Mouse (Mus musculus) thymus, postnatal 10 days (tissue): ENCODE data around the gene Btbd3.

Source experiments
- DNase-seq, 2 experiments: peaks; one replicate each; pipeline ENCODE4 v3.0.0; 2021; ENCODE audit warnings: low spot score in 2 of 2

Gene Btbd3

DNA sequence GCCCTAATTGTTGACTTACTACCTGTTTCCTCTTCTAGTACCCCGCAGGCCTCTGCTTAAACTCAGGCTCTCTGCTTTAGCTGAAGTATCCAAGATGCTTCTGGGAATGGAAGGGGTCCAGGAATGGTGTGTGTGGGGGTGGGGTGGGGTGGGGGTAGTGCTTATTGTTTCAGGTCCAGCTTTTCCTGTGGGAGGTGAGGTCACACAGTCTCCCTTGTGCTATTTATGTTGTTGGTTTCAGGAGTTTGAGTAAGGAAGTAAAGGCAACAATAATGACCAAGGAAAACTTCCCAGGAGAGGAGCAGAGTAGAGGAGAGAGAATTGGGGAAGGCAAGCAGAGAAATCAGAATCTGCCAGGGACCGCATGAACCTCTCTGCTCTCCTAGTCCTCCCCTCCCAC lies 128.4 kb downstream of the Btbd3 start:
- no peak for DNase-seq

DNA sequence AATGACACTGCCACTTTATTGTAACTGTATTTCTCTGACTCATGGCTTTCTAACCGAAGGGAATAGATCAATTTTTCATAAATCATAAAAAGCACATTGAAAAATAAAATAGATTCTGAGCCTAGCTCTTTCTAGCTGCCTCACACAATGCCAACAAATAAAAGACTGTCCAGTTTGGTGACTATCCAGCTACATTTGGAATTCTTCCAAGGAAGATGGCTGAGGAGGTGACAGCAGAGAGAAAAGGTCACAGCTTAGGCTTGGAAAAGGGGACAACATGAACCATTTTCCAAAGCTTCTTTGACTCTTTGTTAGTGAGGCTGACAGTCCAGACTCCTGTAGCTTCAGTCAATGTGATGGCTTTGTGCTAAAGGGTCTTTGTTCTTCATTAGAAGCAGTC lies 132.2 kb downstream of the Btbd3 start:
- no peak for DNase-seq

DNA sequence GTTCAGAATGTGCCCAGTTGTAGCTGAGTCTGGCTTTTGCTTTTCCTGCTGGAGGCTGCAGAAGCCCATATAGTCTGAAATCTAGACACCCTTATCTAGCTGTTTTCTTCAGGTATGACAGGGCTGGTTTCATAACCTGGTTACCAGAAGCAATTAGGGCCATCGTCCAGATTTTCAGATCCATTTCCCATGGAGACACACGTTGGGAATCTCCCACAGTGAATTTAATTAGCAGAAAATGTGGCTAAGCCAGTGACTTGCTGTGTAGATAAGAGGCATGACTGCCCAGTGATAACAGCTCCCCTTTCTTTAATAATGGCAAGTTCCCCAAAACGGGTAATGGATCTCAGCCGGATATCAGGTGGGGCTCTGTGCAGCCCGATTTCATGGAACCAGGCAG lies 146.7 kb downstream of the Btbd3 start:
- DNase-seq = no peak

DNA sequence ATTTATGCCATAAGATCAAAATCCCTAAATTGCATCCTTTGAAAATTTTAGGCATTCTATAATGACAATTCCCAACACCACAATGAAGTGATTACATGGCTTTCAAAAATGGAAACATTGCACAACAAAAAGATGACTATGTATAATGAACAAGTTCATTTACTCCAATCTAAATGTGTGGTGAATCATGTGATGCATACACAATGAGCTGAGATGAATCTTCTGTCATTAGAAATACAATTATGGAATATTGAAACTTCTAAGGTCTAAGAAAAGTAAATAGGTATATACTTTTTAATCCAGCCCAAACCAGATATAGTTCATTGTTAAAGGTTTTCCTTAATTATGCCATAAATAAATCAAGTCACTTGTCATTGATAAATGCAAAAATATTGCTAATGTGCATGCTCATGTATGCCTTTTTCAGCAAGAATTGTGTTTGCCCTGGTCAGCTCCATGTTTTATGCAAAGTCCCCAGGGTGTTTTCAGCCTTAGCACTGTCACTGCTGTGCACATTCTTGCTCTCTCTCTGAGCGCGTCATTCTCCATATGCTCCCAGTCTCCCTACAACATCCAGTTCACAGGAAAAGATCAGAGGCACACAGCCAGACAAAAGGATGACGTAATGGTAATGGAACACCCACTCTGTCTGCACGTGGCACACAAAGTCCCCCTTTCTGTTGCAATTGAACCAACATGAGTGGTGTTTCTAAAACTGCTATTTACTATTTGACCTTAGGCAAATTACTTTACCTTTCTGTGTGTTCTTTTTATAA lies 149.6 kb downstream of the Btbd3 start:
- DNase-seq = no peak

DNA sequence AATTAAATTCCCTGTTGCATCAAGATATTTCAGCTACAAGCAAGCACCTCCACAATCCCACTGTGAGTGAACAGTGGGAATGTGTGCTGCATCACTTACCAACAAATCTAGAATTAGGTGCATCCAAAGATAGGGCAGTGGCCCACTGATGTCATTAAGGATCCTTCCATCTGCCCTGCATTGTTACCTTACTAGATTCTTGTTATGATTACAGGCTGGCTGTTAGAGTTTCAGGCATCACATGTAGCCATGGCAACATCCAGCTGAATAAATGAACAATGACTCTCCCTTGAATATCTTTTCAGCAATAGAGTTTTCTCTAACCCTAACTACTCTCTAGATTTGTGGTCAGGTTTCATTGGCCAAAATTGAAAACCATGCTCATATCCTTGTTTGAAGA lies 150.3 kb downstream of the Btbd3 start:
- DNase-seq = no peak

DNA sequence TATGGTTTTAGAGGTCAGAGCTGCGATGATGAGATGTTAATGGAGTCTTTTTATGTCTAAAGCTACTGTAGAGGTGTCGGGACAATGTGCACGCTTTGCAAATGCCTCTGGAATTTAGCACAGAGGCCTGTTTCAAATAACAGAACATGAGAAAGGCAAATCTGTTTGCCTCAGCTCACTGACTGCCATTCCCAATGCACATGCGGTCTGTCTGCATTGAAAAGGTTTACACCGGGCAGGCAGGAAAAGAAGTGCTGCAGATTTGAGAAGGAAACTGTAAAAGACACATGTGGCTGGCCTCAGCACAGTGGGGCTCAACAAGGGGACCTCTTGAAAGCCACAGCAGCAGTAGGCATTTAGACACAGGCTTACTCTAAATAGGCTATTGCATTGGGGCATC lies 156.2 kb downstream of the Btbd3 start:
- no peak for DNase-seq

DNA sequence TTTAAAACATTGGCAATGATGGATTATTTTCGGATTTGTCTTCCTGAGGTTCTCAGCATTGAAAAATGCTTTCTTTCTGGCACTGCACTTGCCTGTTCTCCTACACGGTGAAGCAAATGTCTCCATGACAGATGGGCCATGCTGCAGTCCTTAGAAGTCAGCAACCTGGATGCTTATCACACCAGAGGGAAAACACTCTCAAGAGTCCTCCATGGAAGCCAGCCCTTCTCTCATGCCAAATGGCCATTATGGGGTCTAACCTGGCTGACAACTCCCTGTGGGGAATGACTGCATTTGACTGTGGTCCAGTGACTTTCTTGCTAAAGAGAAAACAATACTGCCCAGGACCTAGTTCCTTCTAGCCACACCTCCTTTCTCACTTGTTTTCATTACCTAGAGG lies 166.0 kb downstream of the Btbd3 start:
- DNase-seq = no peak

DNA sequence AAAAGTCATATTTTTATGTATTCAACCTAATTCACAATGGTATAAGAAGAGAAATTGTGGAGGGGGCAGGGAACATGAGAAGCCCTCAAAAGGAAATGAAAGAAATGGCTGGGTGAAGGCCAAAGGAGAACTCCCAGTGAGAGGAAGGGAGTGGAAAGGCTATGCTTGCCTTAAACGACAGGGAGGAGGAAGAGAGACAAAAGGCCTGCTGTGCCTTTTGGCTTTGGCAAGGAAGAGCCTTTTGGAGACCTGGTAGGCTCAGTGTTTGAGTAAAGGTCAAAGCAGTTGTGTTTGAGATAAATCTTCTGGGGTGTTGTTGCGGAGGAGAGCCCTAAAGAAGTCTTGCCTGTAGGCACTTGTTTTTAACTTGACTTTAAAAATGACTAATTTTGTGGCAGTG lies 175.6 kb downstream of the Btbd3 start:
- no peak for DNase-seq

DNA sequence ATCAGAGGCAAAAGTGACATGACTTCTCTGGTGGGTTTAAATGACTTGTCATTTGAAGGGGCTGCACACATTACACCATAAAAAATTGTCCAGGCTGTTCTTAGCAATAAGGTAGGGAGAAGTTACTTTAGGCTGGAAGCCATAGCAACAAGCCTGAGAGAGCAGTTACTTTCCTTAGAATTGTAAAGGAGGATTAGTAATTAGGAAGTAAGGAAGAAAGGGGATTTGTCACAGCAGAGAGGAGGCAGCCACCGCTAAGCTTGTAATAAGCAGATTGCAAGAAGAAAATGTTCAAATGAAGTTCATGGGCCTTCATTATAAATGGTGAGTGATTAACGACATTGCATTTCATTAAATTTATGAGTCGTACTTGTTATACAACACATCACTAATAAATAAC lies 190.1 kb downstream of the Btbd3 start:
- no peak for DNase-seq

DNA sequence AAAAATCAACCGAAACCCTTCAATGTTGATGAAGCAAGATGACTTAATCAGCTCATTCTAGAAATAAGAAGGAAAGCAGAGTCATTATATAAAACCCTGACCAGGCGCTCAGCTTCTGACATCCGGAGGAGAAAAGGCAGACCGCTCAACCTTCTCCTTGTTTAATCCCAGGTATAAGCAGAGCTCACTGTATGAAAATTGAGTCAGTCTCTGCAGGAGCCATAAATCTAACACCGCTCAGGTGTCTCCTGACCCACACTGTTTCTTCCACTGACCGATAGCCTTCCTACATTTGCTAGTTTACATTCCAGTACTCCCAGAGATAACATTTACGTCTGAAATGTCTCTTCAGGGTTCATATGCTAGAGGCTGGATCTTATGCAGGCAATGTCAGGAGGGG lies 190.6 kb downstream of the Btbd3 start:
- no peak for DNase-seq

DNA sequence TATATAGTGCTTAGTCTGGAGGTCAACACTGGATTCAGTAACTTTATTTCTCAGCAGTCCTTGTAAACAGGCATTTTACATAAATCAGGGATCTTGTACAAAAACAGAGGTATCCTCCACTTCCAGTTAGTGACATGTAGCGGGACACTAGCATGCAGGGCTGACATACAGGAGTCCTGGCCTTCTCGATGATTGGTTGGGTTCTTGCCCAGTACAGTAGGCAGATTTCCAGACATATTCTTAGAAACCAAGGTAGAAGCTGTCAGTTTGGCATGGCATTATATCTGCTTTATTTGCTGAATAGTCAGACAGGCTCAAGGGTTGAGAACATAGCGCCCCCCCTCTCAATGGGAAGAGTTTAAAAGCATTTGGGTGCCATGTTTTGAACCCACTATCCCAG lies 191.3 kb downstream of the Btbd3 start:
- DNase-seq = no peak

DNA sequence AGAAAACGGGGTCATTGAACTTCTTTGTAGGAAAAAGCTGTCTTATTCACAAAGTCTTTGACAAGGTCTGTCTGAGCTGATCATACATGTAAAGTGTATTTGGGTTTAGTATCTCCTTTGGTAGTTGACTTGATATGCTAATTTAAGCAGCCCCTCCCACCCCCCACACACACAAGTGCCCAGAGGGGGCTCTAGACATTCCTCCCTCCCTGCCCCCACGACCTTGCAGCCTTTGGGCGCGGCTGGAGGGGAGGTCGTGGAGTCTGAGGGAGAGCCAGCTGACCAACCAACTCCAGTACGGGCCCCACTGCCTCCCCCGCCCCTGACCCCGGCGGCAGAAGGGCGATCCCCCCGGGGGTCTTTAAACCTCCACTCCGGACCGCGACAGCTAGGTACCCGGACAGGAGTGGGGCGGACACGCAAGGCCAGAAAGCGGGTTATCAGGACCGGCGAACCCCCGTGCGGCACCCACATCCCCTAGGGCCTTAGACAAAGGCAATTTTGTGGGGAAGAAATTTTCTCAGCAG lies 211.7 kb downstream of the Btbd3 start:
- no peak for DNase-seq

DNA sequence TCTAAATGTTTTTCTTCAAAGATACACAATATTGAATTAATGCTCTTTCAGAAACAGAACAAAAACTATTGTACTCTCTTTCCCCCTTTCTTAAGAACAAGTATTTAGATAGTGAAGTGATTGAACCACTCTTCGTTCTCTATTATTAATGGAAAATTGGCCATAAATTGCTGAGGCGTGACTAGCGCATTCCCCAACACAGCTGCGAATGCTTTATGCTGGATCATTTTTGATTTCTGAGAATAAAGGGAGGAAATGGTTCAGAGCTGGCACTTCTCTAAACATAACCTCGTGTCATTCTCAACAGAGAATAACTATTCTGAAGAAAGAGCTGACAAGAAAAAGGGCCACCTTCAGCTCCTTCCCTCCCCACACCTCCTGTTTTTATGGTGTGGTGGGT lies 217.0 kb downstream of the Btbd3 start:
- DNase-seq = no peak

DNA sequence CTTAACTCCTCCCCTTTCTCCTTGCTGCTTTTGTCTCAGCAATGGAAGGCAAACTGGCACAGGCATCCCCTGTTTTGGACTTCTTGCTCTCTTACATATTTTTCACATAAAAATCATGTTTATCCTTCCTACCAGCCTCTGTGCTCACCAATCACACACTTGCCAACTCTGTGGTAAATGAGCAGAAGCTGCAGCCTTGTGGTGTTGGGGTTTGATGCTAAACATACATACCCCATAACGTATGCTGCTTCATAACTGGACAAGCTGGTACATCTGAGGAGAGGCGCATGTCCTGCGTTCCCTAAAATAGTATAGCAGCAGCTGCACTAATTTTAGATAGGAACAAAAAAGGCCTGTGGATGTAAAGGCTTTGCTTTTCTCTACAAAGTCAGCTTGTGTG lies 220.1 kb downstream of the Btbd3 start:
- no peak for DNase-seq

DNA sequence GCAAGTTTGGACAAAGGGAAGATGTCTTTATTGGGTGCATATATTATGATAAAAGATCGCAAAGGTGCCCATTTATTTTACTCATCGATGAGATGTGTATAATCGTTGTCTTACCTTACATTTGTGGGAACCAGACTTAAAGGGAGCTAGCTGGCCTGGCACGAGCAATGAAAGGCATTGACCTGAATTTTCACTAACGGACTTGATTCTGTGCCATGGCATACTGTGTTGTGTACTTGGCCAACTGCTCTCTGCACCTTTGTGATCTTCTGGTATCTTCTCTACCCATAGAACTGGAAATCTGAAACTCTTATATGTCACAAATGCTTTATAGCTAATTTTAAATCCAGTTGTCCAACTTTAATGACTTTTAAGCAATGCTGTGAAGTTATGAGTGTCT lies 220.9 kb downstream of the Btbd3 start:
- no peak for DNase-seq

DNA sequence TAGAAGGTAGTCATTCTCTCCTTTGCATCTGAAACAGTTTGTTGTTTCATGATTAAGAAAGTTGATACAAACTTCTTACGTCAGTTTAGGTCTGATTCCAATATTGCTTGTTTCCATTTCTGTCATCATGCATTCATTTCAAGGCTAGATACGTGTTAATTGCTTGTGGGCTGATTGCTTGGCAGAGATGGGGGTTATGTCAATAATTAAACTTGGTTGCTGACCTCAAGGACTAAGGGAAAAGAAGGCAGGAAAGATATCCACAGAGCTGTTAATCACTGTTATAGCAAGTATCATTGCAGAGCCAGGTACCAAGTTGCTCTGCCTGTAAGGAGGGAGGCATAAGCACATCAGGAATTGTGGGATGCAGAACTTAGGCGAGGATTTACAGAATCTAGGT lies 226.2 kb downstream of the Btbd3 start:
- no peak for DNase-seq

DNA sequence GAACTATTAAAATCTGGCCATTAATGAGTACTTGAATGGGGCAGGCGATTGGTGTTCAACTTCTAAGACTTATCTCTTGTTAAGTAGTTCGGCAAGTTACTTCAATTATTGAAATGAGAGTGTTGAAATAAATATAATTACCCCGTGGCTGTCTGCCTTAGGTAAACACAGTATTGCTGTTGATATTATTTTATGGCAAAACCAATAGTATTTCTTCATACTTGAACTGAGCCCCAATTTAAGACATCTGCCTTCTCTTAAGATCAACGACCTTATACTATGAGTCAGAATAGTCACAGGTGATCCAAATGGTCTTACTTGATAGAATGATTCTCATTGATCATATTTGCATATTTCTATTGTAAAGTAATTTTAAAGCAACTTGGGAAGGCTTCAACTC lies 228.5 kb downstream of the Btbd3 start:
- no peak for DNase-seq

DNA sequence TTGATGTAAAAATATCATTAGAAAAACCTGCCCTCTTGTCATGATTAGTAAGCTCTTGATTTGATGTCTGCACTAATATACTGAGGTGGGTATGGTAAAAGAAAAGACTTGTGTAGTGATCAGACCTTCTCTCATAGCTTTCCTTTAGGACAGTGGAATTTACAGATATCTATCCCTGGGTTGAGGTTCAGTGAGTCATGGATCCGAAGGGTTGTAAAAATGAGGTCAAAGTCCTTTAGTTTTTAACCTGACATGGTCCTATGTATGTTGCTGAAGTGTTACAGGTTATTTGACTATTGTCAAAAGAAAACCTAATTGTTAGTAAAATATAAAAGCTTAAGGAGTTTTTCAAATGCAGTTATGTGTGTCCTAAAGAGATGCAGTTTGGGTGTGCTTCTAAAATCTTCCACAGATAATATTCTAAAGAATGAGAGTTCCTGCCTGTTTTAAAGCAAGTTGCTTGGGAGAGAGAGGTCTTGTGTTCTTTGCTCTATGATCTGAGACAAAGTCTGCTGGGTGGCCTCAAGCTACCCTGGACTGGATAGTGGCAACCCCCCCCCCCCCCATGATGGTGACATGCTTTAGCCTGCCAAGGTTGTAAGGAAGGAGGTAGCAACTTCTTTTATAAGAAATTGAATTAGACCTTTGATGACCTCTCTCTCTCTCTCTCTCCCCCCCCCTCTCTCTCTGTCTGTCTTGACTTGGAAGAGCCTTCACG lies 234.5 kb downstream of the Btbd3 start:
- no peak for DNase-seq

DNA sequence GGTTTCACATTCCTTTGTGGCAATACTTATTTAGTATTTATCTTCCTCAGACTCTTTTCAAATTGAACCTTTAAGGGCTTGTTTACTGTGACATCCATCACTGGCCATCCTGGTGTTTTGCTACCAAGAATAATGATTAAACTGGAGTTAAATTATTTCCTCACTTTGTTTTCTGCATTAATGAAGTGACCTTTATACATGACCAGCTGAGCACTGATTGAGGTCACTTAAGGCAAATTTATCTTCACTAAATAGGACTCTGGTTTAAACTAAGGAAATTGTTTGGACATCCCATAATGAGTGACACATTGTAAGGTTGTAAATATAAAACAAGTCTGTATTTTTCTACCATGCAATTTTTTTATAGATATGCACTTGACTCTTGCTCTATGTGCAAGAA lies 235.8 kb downstream of the Btbd3 start:
- DNase-seq = no peak

DNA sequence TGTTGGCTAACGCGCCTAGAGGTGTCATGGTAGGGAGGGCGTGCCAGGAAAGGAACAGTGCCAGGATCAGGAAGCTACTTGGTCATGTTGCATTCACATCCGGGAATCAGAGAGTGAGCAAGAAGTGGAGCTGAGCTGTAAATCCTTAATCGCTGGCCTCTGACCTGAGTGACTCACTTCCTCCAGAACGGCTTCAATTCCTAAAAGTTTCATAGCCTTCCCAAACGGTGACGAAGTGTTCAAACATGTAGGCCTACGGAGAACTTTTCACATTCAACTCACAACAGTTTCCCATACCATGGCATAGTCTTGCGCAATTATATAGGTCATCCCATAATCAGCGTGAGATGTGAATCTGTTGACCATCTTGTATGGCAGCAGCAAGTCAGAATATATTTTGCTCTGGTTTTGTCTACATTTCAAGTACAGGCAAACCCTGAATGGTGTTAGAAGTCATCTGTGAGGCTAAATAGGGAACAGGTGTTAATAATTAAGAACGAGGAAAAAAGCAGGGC lies 247.6 kb downstream of the Btbd3 start:
- DNase-seq = no peak

DNA sequence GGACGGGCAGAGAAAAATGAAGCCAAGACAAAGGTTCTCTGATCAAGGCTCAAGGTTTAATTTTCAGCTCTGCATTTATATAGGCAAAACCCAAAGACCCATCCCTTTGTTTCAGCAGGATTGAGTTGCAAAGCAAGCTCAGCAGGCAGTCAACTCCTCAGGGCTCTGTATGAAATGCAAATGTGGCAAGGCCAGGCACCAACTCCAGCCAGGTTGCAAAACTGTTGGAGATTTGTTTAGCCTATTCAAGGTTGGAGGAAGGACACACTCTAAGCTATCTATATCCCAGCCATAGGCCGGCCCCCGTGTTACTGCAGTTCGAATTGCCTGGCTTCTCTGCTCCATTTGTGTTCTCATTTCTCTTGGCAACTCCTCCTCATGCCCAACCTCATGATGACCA lies 259.2 kb downstream of the Btbd3 start:
- DNase-seq = no peak

DNA sequence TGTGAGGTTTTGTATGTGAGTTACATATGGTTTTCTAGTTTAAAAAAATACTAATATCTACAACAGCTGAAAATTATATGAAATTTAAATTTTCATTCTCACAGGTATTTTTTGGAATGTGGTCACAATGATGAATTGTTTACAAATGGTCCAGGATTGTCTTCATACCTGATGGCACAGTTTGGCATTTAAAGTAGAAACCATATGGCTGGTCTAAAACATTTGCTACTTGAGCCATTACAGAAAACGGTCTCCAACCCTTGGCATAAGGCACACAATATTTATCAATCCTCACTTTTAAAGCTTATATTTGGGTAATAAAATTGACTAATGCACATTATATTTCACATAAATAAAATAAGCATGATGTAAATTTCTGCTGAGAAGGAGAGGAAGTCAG lies 272.1 kb downstream of the Btbd3 start:
- DNase-seq = no peak
